Mouse (Mus musculus): Measurements from ENCODE around the gene Fam81a.

- no peak for TF ChIP-seq CTCF (IDR thresholded peaks at IDR 0.05; ENCODE audit: control insufficient read depth, insufficient read depth, insufficient replicate concordance, low read depth, low read length)
- no peak for TF ChIP-seq POLR2A (IDR thresholded peaks at IDR 0.05; ENCODE audit: control insufficient read depth, low read depth, low read length)
These were observed 99.4 kb downstream of the Fam81a start for GRCm38 (mm10) chr9:70042935-70043334.

Data from testis, adult 2 months (tissue).